Mouse (Mus musculus): ENCODE measurements around the gene Cask. TPM values are rescaled to one million over a fixed set of nuclear protein-coding genes. Genes with fewer than 3 reads are reported as not detected.

The Cask gene
- polyA plus RNA-seq, 2 experiments from 2014 or later, result 0.36 to 0.43 TPM

DNA sequence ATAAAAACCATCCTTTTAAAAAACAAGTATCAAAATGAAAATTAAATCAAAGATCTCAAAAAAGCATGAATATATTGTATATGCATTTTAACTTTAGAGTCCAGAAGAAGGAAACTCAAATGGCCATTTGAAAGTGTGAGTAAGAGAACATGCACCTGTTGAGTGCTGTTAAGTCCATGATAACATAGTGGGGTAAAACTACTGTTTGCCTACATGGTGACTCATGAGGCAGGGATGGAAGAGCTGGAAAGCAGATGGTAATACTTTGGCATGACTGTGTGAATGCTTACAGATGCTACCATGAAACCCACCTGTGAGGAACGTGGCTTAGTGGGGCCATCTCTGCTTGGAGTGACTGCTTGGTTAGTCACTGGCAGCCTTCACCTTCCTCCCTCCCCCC is 132.9 kb downstream of the Cask start:
- no peak for ATAC-seq

GRCm38 (mm10) chrX:13716796-13717569 is 134.2 kb downstream of the Cask start:
- no peak for ATAC-seq

DNA sequence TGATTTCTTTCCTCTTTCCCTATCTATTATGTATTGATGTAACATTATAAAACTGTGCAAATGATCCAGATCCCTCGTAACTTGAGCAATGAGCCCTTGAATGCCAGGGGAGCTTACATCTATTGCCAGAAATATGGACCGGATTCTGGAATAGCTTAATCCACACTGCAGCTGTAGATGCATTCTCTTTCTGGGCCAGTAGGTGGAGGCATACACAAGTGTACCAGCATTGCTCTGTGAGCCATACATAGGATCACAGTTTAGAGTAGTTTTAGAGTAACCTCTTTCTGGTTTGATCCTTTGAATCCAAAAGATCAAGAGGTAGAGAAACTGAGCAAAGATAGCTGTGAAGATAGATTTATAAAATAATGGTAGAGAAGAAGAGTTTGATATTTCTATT is 141.0 kb downstream of the Cask start:
- ATAC-seq, result no peak

- no peak for ATAC-seq
Observed at GRCm38 (mm10) chrX:13705051-13705450, 146.1 kb downstream of the Cask start.

DNA sequence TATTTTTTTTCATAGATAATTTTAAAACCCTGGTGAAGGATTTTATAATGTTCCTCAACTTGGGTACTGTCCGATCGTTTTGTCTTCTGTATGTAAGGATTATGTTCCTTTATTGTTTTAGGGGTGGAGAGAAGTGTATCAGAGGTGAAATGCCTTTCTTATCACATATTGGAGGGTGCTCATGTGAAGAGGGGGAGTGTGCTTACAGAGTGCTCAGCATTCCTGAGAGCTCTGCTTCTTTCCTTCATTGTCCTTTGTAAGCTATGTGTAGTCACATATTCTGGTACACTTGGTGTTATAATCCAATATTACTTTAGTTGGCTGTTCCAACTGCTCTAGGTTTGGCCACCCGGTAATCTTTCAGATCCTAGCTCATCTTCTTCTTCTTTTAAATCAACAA is 150.5 kb downstream of the Cask start:
- ATAC-seq, result no peak

GRCm38 (mm10) chrX:13691865-13692264 is 159.3 kb downstream of the Cask start:
- no peak for ATAC-seq

DNA sequence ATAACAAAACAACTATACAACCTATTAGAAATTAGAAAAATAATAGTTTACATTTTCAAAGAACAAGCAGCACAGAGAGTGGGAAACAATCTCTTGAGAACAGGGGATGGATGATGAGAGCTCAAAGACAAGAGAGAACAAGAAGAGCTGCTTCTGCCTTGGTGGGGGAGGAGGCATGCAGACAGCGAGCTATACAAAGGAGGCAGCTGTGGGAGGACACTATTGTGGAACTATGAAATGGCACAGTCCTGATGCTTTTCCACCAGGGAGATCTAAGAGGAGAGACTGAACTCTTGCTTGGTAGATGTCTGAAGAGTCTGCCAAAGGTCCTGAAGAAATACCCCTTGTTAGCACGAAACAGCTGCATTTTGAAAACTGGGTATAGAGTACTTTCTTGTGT is 162.8 kb downstream of the Cask start:
- ATAC-seq, result no peak

GRCm38 (mm10) chrX:13686589-13686988 is 164.6 kb downstream of the Cask start:
- ATAC-seq, result no peak

DNA sequence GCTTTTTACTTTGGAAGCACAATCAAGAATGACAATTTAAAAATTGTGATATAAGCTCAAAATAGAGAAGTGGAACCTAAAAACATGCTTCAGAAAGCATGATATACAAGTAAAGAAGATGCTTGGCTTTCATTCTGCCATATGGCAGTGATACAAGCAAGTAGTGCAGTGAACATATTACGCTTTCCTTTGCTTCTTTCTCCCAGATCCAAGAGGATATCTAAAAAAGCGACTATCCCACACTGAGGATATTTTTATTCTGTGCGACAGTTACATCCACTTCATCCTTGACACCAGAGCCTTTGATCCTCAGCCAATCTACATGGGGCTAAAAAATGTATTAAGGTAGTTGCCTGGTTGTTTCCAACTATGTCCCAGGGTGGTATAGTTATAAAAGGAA is 169.4 kb downstream of the Cask start:
- ATAC-seq, result no peak

- ATAC-seq, result no peak
Observed at GRCm38 (mm10) chrX:13673001-13673400, 178.2 kb downstream of the Cask start.

GRCm38 (mm10) chrX:13670342-13670741 is 180.8 kb downstream of the Cask start:
- ATAC-seq, result no peak

- no peak for ATAC-seq
Observed at GRCm38 (mm10) chrX:13668867-13669266, 182.3 kb downstream of the Cask start.

DNA sequence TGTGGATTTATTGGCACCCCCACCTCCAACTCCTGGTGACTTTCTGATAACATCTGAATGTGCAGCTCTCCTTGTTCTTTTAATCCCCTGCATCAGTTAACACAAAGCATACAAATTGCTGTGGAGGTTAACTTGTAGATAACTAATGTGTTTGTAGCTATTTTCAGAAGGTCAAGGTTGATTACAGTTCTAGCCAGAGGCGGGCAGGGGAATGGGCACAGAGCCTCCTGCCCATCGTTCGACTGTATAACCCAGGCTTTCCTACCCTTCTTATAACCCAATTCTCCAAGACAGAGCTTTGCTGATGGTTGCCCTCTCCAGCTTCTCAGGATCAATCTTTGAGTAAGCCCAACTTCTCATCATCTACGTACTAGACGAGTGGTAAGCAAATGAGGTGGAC is 190.1 kb downstream of the Cask start, which contains the start of gene Gpr82:
Gene Gpr82, plus strand, starts transcription at position 301 of the 400 bp plus-strand sequence.
- ATAC-seq, result no peak

- ATAC-seq, result no peak
Observed at GRCm38 (mm10) chrX:13659201-13659890, 191.8 kb downstream of the Cask start.

GRCm38 (mm10) chrX:13658616-13659140 is 192.5 kb downstream of the Cask start:
- no peak for ATAC-seq

DNA sequence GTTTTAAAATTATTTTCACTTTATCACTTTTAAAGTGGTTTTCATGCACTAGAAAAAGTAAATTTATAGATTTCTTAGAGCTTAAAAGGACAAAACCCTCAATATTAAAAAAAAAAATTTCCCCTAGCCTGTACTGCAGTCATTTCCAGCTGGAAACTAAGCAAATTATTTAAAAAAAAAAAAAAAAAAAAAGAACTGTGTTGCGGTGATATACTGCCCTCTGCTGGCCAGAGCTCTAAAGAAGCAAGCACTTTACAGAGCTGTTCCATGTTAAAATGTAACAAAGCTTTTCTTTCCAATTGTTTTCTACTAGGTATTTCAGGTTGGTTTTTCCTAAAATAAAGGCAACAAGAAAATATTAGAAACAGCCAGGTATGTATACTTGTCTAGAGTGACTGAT is 194.4 kb downstream of the Cask start:
- no peak for ATAC-seq

DNA sequence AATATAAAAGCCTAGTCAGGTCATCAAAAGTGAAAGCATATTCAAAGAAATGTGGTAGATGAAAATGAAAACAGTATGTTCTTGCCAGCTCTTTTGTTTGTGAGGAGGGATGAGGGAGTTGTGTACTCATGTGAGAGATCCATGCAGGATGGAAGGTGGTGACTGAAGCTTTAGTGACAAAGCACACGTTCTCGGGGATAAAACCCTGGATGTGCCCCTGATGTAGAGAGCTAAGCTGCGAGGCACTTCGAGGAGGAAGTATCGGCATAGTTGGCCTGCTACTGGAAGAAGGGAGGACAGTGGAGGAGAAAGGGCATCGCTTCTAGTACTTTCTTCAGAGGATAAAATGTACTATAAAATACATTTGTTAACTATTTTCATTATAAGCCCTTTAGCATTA is 195.3 kb downstream of the Cask start:
- ATAC-seq, result peak; percentile 34

GRCm38 (mm10) chrX:13655005-13655421 is 196.2 kb downstream of the Cask start:
- peak; percentile 32 for ATAC-seq

DNA sequence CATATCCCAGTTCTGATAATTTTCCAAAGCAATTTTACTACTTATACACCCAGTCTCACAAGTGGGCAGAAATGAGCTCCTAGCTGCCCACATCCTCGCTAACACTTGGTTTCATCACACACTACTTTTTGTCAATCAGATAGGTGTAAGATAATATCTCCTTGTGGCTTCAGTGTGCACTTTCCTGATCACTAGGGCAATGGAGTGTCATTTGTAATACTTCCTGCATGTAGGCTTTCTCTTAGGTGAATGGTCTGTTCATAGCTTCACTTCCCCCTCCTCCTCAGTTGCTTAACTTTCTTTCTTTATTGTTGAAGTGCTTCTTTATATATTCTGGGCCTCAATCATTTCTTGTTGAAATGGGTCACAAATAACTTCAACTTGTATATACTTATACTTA is 198.9 kb downstream of the Cask start:
- ATAC-seq, result peak; percentile 62

DNA sequence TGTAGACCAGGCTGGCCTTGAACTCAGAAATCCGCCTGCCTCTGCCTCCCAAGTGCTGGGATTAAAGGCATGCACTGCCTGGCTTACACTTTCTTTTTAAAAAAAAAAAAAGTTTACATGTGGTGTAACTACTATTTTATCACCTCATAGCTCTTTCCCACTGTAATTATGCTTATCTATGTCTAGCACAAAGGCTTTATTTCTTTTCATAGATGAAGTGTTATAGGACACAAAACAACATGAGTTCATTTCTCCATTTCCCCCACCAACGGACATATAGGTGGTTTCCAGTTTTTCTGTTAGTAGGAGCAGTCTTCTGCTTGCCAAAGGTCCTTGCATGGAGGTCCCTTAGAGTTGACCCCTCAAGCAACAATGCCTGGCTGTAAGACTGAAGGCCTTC is 199.3 kb downstream of the Cask start:
- ATAC-seq, result no peak

- ATAC-seq, result no peak
Observed at GRCm38 (mm10) chrX:13638894-13639293, 212.3 kb downstream of the Cask start.

- ATAC-seq, result no peak
Observed at GRCm38 (mm10) chrX:13636398-13636797, 214.8 kb downstream of the Cask start.

DNA sequence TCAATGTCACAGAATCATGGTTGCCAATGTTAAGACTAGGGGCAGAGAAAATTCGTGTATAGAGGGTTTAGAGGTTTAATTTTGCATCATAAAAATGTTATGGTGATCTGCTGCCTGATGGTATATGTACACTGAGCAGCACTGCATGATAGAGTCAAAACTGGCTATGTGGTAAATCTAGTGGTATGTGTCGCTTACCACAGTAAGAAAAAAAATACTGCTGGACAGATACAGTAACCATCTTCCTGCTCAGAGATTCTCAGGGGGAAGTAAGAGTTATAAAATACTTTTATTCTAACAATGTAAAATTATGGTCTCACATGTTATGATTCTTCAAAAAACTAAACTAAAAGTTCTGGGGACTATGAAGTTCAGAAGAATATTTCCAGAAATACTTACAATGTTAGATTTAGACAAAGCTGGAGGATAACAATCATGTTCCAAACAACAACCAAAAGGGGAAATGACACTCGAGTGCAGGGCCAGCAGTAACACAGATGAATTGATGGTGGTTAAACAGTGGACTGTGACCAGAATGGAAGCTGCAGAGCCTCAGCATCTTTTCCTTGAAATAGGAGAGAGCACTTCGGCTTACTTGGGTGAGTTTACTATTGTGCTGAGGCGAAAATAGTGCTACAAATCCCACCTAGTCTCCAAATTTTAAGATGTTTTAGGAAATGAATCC is 219.4 kb downstream of the Cask start, which contains the start of gene Gpr34:
Gene Gpr34, plus strand, starts transcription at position 491 of the 685 bp plus-strand sequence.
- ATAC-seq, result no peak

Data from activated CD4-positive, CD25-positive, alpha-beta regulatory T cell, adult 4 months (primary cell).